Mouse (Mus musculus) lung, adult 2 months (tissue): ENCODE data around the gene Uba6. TPM values are rescaled to one million over a fixed set of nuclear protein-coding genes. Genes with fewer than 3 reads are reported as not detected.

ENCODE experiments used
- DNase-seq: peaks from one replicate; pipeline ENCODE4 v3.0.0; 2022
- H3K4me1 ChIP-seq: fragments of 200-500 bp; 2 replicates; pipeline ENCODE4 v1.6.1; 2011; ENCODE audit warnings: low read length; ENCODE audit not compliant: control insufficient read depth, insufficient read depth
- H3K4me3 ChIP-seq: fragments of 200-500 bp; replicated peaks from 2 replicates; pipeline ENCODE3; 2011; ENCODE audit warnings: low read depth, mild to moderate bottlenecking, control low read depth, low read length; ENCODE audit errors: extremely low read depth
- CTCF ChIP-seq: fragments of 200-500 bp; IDR thresholded peaks from 2 replicates; pipeline ENCODE4 v1.5.1; 2011; ENCODE audit warnings: mild to moderate bottlenecking, low read length, control low read depth; ENCODE audit not compliant: insufficient read depth
- POLR2A ChIP-seq: fragments of 200-500 bp; IDR thresholded peaks from 2 replicates; pipeline ENCODE4 v1.6.1; 2011; ENCODE audit warnings: low read depth, mild to moderate bottlenecking, control low read depth, low read length, borderline replicate concordance; ENCODE audit errors: extremely low read depth
- WGBS: fragments of 180-500 bp; shearing (Covaris S2); methylation state at CpG from one replicate; pipeline ENCODE4 v1.1.7; 2018; 5-methylcytosine and 5-hydroxymethylcytosine counted together
- polyA plus RNA-seq: library from polyadenylated mRNA; depleted of rRNA; stranded (reverse); fragments of >200 nt; gene quantifications from 2 replicates; pipeline ENCODE4 v1.2.3, GENCODE M21; 2012; rRNA removed

The Uba6 gene
- 1.1 and 1.9 TPM in 2 replicates for polyA plus RNA-seq

DNA sequence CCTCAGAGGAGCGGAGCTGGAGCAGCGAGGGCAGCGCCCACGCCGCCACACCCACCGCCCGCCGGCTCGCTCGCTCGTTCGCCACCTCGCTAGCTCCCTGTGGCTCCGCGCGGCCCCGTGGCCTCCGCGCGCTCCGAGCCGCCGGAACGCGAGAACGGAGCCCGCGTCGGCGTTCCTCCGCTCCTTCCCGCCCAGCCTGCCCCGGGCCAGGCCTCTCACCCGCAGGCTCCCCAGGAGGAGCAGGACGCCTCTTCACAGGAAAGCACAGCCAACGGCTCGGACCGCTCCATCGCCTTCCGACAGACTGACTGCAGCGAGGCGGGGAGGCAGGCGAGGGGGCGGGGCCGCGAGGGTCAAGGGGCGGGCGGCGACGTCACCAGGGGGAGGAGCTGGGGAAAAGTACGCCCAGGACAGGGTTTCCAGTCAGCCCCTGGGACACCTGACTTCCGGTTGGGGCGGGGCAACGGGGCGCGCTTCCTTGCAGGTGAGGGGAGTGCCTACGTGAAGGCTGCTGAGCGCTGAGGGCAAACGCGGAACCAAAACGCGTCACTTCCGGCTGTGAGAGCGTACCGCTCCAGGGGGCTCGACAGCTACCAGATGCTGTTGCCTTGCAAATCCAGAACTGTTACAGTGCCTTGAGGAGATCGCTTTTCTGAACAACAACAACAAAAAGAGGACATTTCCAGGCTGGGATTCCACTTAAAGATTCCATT lies at the start of gene Uba6:
TSS of gene Uba6 (minus strand) at position 355 of the 713 bp plus-strand sequence.
- DNase-seq, result peak; percentile 98
- under 1% methylated on average over 55 of the region's 67 CpGs for WGBS
- H3K4me3 ChIP-seq, result peak within 1 kb of the TSS; percentile 89
- TF ChIP-seq CTCF, result no peak
- peak; percentile 91; the same call in 1 of the 2 replicates for TF ChIP-seq POLR2A
- no peaks in the 10 kb centered on the region for H3K4me1 ChIP-seq

DNA sequence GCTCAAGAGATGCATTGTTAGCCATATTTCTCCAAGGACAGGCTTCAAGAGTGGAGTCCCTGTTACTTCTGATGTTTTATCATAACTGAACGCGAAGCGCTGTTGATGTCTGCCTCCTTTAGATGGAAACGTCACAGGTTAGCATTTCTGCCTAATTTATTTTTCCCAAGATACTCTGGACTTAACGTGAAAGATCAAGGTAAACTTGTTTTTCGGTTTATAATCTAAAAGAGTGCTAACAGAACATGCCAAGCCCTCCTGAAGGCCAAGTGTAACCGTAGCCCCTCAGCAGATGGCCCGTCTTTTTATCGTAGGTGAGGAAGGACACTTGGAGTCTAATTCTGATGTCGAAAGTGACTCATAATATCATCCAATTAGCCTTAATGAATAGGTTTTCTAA lies 25.2 kb upstream of the Uba6 start, which contains the start of gene Gnrhr:
TSS of gene Gnrhr (minus strand) at position 101 of the 400 bp plus-strand sequence.
- 85% methylated on average over 10 of the region's 10 CpGs for WGBS
- H3K4me1 ChIP-seq, result no peaks in the 10 kb centered on the region
- TF ChIP-seq POLR2A, result no peak
- no peak for TF ChIP-seq CTCF
- no peak within 1 kb of the TSS for H3K4me3 ChIP-seq
- no peak for DNase-seq

DNA sequence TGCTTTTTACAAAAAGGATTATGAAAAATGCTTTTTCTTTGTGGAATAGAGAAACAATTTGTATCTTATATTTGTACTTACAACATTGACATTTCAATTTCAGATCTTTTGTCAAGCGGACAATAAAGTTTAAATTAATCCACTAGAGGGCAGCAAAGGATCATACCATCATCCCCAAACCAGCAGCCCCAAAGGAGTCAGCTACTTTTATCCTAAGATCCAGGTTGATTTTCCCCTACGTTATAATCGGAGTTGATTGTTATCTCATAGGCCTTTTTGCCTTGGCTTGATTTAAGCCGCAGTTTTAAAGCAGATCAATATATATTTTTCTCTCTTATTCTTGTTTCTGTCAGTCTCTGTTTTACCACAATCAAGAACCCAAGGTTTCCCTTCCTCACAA lies 18.8 kb upstream of the Uba6 start:
- no peak for TF ChIP-seq POLR2A
- no peak overlapping the region for H3K4me3 ChIP-seq
- H3K4me1 ChIP-seq, result no peaks in the 10 kb centered on the region
- 10% methylated on average over 4 of the region's 4 CpGs for WGBS
- DNase-seq, result no peak

DNA sequence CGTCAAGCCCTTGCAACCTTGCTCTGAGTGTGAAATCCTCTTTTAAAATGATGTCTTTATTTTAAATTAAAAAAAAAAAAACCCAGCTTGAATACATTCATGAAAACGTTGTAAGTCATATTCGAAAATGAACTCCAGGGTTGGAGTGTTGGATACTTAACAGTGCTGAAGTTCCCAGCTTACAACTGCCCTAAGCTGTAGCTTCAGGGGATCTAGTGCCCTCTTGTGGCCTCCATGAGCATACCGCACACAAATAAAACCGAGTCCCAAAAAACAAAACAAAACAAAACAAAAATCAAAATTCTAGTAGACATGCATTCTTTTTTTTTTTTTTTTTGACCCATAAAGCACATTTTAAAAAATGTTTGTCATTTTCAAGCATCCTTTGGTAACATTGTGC lies 18.2 kb upstream of the Uba6 start:
- TF ChIP-seq CTCF (peak; percentile 59; the same call in 1 of the 2 replicates), POLR2A (no peak)
- WGBS, result 23% methylated on average over 5 of the region's 5 CpGs
- Histone ChIP-seq H3K4me1 (no peaks in the 10 kb centered on the region), H3K4me3 (no peak overlapping the region)
- no peak for DNase-seq

DNA sequence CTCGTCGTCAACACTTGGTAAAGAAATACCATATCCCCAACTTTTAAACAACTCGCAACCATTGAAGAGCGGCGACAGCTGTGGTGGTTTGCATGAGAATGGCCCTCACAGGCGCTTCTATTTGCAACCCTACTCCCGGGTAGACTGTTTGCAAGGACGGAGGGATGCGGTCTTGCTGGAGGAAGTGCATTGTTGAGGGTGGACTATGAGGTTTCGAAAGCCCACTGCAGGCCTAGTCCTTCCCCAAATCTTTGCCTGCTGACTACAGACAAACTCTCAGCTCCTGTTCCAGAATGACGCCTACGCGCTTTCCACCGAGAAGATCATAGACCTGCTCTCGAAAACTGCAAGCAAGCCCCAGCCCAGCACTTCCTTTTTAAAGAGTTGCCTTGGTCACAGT lies 17.7 kb upstream of the Uba6 start:
- no peak for DNase-seq
- TF ChIP-seq POLR2A (no peak), CTCF (no peak)
- WGBS, result 52% methylated on average over 15 of the region's 15 CpGs
- Histone ChIP-seq H3K4me1 (no peaks in the 10 kb centered on the region), H3K4me3 (no peak overlapping the region)

DNA sequence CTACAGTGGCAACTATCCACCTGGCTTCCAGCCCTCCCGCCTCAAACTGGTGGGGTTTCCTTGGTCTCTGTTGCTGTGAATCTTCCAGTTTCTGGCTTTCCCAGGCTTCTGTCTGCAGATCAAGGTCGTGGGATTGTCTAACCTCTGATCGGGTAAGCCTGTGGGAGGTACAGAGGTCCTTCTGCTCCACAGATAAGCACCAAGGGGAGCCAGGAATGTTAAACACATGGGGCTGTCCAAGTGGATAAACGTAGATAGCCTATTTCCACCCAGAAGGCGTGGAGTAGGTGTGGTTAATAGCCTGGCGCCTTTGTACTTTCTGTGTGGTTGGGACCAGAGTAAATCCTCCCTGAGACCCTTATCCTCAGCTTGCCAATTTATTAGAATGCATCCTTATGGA lies 14.8 kb upstream of the Uba6 start:
- no peak for TF ChIP-seq CTCF
- no peak for TF ChIP-seq POLR2A

DNA sequence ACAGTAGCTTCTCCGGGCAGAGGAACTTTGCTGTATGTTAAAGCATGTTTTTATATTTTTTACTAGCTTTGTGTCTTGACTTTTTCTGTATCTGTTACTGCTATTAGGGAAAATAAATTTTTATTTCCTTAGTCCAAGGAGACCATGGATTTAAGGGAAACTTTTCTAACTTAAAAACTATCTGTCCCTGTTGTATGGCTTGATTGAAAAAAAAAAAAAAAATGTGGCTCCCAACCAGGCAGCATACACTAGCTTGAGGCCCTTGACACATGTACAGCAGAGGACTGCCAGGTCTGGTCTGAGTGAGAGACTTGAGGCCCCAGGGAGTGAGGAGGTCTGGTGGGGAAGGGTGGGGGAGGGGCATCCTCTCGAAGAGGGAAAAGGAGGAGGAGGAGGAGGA lies 1.2 kb upstream of the Uba6 start:
- TF ChIP-seq CTCF, result no peak
- TF ChIP-seq POLR2A, result no peak
- 47% methylated on average over 2 of the region's 2 CpGs for WGBS
- Histone ChIP-seq H3K4me1 (no peaks in the 10 kb centered on the region), H3K4me3 (no peak overlapping the region)
- DNase-seq, result no peak

More for the DNA sequence above, 14.8 kb upstream of the Uba6 start:
- H3K4me1 ChIP-seq, result no peaks in the 10 kb centered on the region
- no peak overlapping the region for H3K4me3 ChIP-seq
- WGBS, result 57% methylated on average over 6 of the region's 6 CpGs
- DNase-seq, result no peak

DNA sequence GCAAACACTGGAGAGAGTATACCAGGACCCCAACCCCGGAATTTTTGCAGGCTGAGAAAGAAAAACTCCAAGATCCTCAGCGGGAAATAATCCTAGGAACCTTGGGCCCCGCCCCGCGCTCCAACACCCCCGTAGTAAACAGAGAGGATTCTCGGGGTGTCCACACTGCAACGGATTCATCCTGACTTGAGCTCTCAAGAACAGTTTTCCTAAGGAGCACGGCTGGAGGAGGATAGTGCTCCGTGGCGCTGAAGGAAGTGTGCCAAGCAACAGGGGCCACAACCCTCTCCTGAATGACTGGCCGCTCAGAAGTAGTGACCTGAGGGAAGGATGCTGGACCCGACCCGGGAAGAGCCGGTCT lies 535 bp downstream of the Uba6 start:
- no peak for DNase-seq
- TF ChIP-seq POLR2A (no peak), CTCF (no peak)
- WGBS, result under 1% methylated on average over 14 of the region's 15 CpGs
- Histone ChIP-seq H3K4me1 (no peaks in the 10 kb centered on the region), H3K4me3 (peak overlapping the region; percentile 89)

DNA sequence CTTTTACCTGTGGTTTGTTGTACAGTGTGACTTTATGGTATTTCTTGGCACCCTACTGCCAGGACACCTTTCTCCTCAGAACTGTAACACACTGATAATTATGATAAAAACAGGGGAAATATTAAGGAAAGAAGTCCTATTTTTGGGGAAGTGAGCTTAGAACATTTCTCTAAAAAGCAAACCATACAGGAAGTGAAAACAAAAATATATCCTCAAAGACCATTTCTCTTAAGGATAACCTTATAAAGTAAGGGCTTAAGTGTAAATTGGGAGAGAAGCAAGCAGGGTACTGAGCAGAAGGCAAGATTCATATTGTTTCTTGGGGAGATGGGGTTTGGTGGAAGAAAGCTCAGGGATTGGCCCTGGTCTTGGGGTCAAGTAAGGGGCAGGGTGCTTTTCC lies 42.8 kb downstream of the Uba6 start:
- no peak for DNase-seq
- H3K4me1 ChIP-seq, result no peaks in the 10 kb centered on the region
- TF ChIP-seq CTCF, result no peak
- no peak for TF ChIP-seq POLR2A
- H3K4me3 ChIP-seq, result no peak overlapping the region

DNA sequence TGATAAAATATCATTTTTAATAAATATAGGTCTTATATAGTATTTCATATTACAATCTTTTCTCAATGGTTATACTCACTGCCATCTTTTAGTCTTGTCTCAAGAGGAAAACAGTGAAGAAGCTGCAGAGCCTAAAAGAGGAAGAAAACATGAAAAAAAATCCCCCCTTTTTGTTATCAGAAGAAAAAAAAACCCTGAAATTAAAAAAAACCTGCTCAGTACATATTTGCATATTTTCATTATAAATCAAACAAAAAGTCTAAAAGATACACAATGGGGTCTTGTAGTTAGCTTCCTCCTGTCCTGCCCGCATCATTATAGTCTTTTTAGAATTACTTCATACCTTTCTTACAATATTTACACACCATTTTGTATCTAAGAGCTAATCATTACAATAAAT lies 43.9 kb downstream of the Uba6 start:
- Histone ChIP-seq H3K4me1 (no peaks in the 10 kb centered on the region), H3K4me3 (no peak overlapping the region)
- TF ChIP-seq POLR2A, result no peak
- TF ChIP-seq CTCF, result no peak
- DNase-seq, result no peak
- WGBS, result 97% methylated on average over 1 of the region's 1 CpGs
